Mouse (Mus musculus) hindbrain, embryonic 16.5 days (tissue): ENCODE results near the gene Mpdz. TPM values are rescaled to one million over a fixed set of nuclear protein-coding genes. Genes with fewer than 3 reads are reported as not detected.

ENCODE experiments used
- ATAC-seq: fragments of 200-750 bp; cut with Nextera tagmentation; 2 replicates; pipeline ENCODE4 v1.8.0; 2017; ENCODE audit warnings: moderate TSS enrichment, moderate library complexity
- H3K27ac ChIP-seq: fragments of 300-500 bp; sonication (generic); 2 replicates; pipeline ENCODE4 v1.5.1; 2014; ENCODE audit warnings: low read depth, mild to moderate bottlenecking, control low read depth, low read length, moderate library complexity
- H3K27me3 ChIP-seq: fragments of 300-500 bp; sonication (generic); replicated peaks from 2 replicates; pipeline ENCODE4 v1.6.1; 2014; ENCODE audit warnings: low read length; ENCODE audit not compliant: control insufficient read depth, insufficient read depth
- H3K36me3 ChIP-seq: fragments of 300-500 bp; sonication (generic); 2 replicates; pipeline ENCODE4 v1.6.1; 2014; ENCODE audit warnings: mild to moderate bottlenecking, low read length, moderate library complexity, mixed read lengths; ENCODE audit not compliant: control insufficient read depth, insufficient read depth
- H3K4me1 ChIP-seq: fragments of 300-500 bp; sonication (generic); 2 replicates; pipeline ENCODE4 v1.6.1; 2014; ENCODE audit warnings: low read depth, low read length; ENCODE audit not compliant: control insufficient read depth, insufficient read depth
- H3K4me2 ChIP-seq: fragments of 300-500 bp; sonication (generic); 2 replicates; pipeline ENCODE4 v1.6.1; 2014; ENCODE audit warnings: mild to moderate bottlenecking, low read length, control low read depth, moderate library complexity
- H3K4me3 ChIP-seq: fragments of 300-500 bp; sonication (generic); 2 replicates; pipeline ENCODE4 v1.5.1; 2014; ENCODE audit warnings: mild to moderate bottlenecking, low read length, control low read depth, moderate library complexity
- H3K9ac ChIP-seq: fragments of 300-500 bp; sonication (generic); 2 replicates; pipeline ENCODE4 v1.6.1; 2014; ENCODE audit warnings: low read depth, mild to moderate bottlenecking, control low read depth, low read length, moderate library complexity
- H3K9me3 ChIP-seq: fragments of 300-500 bp; sonication (generic); 2 replicates; pipeline ENCODE4 v1.6.1; 2014; ENCODE audit warnings: mild to moderate bottlenecking, low read length, moderate library complexity; ENCODE audit not compliant: control insufficient read depth
- WGBS: fragments of 180-500 bp; shearing (Covaris S2); extraction: QIAGEN DNeasy Blood & Tissue Kit; methylation state at CpG from one replicate; pipeline ENCODE4 v1.1.7; 2014; 5-methylcytosine and 5-hydroxymethylcytosine counted together
- polyA plus RNA-seq: library from polyadenylated mRNA; unstranded; fragments of >200 nt; fragmentation: Nextera tagmentation; extraction: Ambion mirVana; gene quantifications from 2 replicates; pipeline ENCODE4 v1.2.1, GENCODE M21; 2015

Gene Mpdz
- polyA plus RNA-seq, 1 experiment from 2014 or later = 11.7 TPM

DNA sequence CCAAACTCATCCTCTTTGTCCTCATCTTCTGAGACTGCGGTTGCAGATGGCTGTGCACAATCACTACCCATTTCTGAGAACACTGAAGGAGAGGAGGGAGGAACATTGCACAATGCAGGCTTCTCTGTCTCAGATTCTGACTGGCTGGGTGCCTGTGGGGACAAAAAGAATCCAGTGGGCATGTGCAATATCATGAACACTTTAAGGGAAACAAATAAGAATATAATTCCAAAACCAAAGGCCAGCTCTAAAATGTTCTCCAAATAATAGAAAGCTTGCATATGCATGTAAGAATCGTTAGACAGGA, 132.5 kb downstream of the Mpdz start:
- H3K36me3 ChIP-seq = 0 out of 2 replicates have a peak, but pooled peaks cover 2% of the 10 kb centered on the region
- no peaks in the 10 kb centered on the region for H3K27me3 ChIP-seq
- no peak for ATAC-seq
- H3K9me3 ChIP-seq = no peaks in the 10 kb centered on the region
- no peak overlapping the region for H3K27ac ChIP-seq
- no peak overlapping the region for H3K9ac ChIP-seq
- H3K4me2 ChIP-seq = no peak overlapping the region
- WGBS = 81% methylated on average over 2 of the region's 2 CpGs
- no peaks in the 10 kb centered on the region for H3K4me1 ChIP-seq
- H3K4me3 ChIP-seq = no peak overlapping the region

GRCm38 (mm10) chr4:81309473-81310167, 133.0 kb downstream of the Mpdz start:
- Histone ChIP-seq H3K27me3 (no peaks in the 10 kb centered on the region), H3K36me3 (0 out of 2 replicates have a peak, but pooled peaks cover 2% of the 10 kb centered on the region), H3K27ac (no peak overlapping the region), H3K4me3 (no peak overlapping the region), H3K4me2 (no peak overlapping the region), H3K4me1 (no peaks in the 10 kb centered on the region), H3K9ac (no peak overlapping the region), H3K9me3 (no peaks in the 10 kb centered on the region)
- WGBS = 79% methylated on average over 12 of the region's 12 CpGs
- ATAC-seq = no peak

GRCm38 (mm10) chr4:81307596-81308265, 134.9 kb downstream of the Mpdz start:
- Histone ChIP-seq H3K36me3 (peaks cover 5% of the 10 kb centered on the region; the same call in 1 of the 2 replicates), H3K4me3 (no peak overlapping the region), H3K9ac (no peak overlapping the region), H3K9me3 (no peaks in the 10 kb centered on the region), H3K27me3 (no peaks in the 10 kb centered on the region), H3K4me1 (no peaks in the 10 kb centered on the region), H3K27ac (no peak overlapping the region), H3K4me2 (no peak overlapping the region)
- no peak for ATAC-seq
- 92% methylated on average over 10 of the region's 10 CpGs for WGBS

DNA sequence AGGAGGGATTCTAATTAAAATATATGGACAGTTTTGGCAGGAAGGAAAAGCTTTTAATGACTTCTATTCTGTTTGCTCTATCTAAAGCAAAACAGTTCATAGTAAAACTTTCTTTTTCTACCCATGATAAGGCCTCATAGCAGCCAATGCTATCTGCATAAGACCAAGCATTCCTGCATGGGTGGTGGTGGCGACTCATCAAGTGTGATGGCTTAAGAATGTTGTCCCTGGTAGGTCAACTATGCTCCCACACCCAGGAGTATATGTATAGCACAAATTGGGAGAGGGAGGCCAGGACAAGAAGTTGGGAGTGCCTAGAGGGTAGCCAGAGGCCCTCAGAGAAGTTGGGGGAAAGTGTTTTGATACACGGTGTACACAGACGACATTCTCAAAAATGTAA, 140.6 kb downstream of the Mpdz start:
- no peak overlapping the region for H3K4me2 ChIP-seq
- H3K9me3 ChIP-seq = no peaks in the 10 kb centered on the region
- H3K4me1 ChIP-seq = no peaks in the 10 kb centered on the region
- no peak overlapping the region for H3K4me3 ChIP-seq
- no peak overlapping the region for H3K27ac ChIP-seq
- H3K36me3 ChIP-seq = peaks cover 5% of the 10 kb centered on the region; the same call in 1 of the 2 replicates
- H3K9ac ChIP-seq = no peak overlapping the region
- 89% methylated on average over 3 of the region's 3 CpGs for WGBS
- ATAC-seq = no peak
- H3K27me3 ChIP-seq = no peaks in the 10 kb centered on the region

DNA sequence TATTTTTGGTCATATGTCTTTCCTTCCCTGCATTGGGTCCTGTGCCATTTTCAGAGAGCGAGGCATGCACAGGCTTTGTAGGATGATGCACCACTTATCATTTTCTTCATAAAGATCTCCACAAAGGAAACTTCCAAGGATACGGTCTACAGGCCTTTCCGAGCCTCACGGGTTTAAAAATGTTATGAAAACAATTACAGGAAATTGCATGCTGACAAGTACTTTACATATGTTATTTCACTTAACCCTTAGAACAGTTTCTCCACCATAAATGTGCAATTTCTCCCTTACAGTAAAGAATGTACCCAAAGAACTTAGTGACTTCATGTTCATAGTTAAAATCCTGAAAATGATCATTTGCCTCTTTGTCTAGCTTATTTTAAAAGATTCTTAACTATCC, 144.2 kb downstream of the Mpdz start:
- H3K27me3 ChIP-seq = no peaks in the 10 kb centered on the region
- H3K4me3 ChIP-seq = no peak overlapping the region
- WGBS = 85% methylated on average over 4 of the region's 4 CpGs
- no peak overlapping the region for H3K27ac ChIP-seq
- peaks cover 5% of the 10 kb centered on the region for H3K36me3 ChIP-seq
- no peak for ATAC-seq
- H3K9me3 ChIP-seq = no peaks in the 10 kb centered on the region
- H3K9ac ChIP-seq = no peak overlapping the region
- no peak overlapping the region for H3K4me2 ChIP-seq
- no peaks in the 10 kb centered on the region for H3K4me1 ChIP-seq

DNA sequence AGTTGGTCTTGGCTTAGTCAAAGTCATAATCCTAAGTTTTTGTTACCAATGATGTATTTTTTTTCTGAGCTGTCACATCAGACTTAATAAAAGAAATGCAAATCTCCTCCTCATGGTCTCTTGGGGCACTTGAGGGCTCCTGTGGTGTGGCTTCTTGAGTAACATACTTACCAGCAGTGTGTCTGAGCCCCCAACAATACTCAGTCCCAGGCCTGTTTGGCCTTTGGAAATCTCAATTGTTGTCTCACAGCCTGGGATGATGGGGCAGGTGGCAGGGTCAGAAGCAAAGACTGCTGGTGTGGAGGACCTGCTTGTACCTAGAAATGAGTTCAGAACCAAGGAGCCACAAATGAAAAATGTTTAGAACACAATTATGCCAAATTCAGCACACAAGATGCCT, 149.3 kb downstream of the Mpdz start:
- H3K27ac ChIP-seq = no peak overlapping the region
- H3K4me3 ChIP-seq = no peak overlapping the region
- no peak overlapping the region for H3K4me2 ChIP-seq
- ATAC-seq = no peak
- no peaks in the 10 kb centered on the region for H3K27me3 ChIP-seq
- H3K9ac ChIP-seq = no peak overlapping the region
- H3K36me3 ChIP-seq = peaks cover 8% of the 10 kb centered on the region
- H3K9me3 ChIP-seq = no peaks in the 10 kb centered on the region
- no peaks in the 10 kb centered on the region for H3K4me1 ChIP-seq

- Histone ChIP-seq H3K27me3 (no peaks in the 10 kb centered on the region), H3K4me3 (no peak overlapping the region), H3K27ac (no peak overlapping the region), H3K9me3 (no peaks in the 10 kb centered on the region), H3K4me2 (no peak overlapping the region), H3K9ac (no peak overlapping the region), H3K36me3 (peaks cover 7% of the 10 kb centered on the region; the same call in 1 of the 2 replicates), H3K4me1 (no peaks in the 10 kb centered on the region)
- 82% methylated on average over 4 of the region's 4 CpGs for WGBS
- no peak for ATAC-seq
Observed at GRCm38 (mm10) chr4:81285564-81285963, 157.1 kb downstream of the Mpdz start.

- Histone ChIP-seq H3K4me1 (no peaks in the 10 kb centered on the region), H3K9me3 (no peaks in the 10 kb centered on the region), H3K36me3 (peaks cover 7% of the 10 kb centered on the region; the same call in 1 of the 2 replicates), H3K27ac (no peak overlapping the region), H3K9ac (no peak overlapping the region), H3K4me2 (no peak overlapping the region), H3K27me3 (no peaks in the 10 kb centered on the region), H3K4me3 (no peak overlapping the region)
- WGBS = 91% methylated on average over 3 of the region's 3 CpGs
- no peak for ATAC-seq
Observed at GRCm38 (mm10) chr4:81283611-81284010, 159.0 kb downstream of the Mpdz start.

- ATAC-seq = no peak
- Histone ChIP-seq H3K4me3 (no peak overlapping the region), H3K27ac (no peak overlapping the region), H3K4me1 (no peaks in the 10 kb centered on the region), H3K9me3 (no peaks in the 10 kb centered on the region), H3K27me3 (no peaks in the 10 kb centered on the region), H3K36me3 (peaks cover 7% of the 10 kb centered on the region; the same call in 1 of the 2 replicates), H3K4me2 (no peak overlapping the region), H3K9ac (no peak overlapping the region)
- WGBS = 87% methylated on average over 6 of the region's 6 CpGs
Observed at GRCm38 (mm10) chr4:81283081-81283480, 159.5 kb downstream of the Mpdz start.
